Mouse (Mus musculus) duodenum, adult 2 months (tissue): ENCODE measurements around the gene Gm6592. TPM values are rescaled to one million over a fixed set of nuclear protein-coding genes. Genes with fewer than 3 reads are reported as not detected.

Experiments used
- polyA plus RNA-seq: library from polyadenylated mRNA; depleted of rRNA; stranded (reverse); fragments of >200 nt; gene quantifications from 2 replicates; pipeline ENCODE4 v1.2.3, GENCODE M21; 2012; ENCODE audit warnings: low replicate concordance; rRNA removed

The Gm6592 gene
- polyA plus RNA-seq = not detected in 2 replicates

DNA sequence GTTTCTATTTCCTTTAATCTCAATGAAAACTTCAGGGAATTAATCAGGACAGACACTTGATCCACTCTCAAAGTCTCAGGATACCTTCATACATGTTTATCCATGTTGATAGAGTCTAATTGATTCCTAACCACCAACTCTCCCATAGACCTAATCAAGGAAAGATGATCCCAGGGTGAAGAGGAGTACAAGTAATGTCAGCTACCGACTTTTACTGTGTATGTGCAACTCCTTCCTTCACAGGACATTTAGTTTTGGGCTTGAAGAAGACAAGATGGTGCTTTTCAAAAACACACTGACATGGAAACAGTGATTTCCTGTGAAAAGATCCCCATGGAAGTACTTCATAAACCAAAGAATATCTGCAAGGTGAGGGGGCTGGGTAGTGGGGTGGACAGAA, at the start of gene Gm6592:
Gene Gm6592, plus strand, starts transcription at position 301 of the 400 bp plus-strand sequence.

GRCm38 (mm10) chrX:8803391-8803790, 40.4 kb upstream of the Gm6592 start, which contains the start of gene Ssxb5:
Gene Ssxb5, plus strand, starts transcription at chrX:8803691.

DNA sequence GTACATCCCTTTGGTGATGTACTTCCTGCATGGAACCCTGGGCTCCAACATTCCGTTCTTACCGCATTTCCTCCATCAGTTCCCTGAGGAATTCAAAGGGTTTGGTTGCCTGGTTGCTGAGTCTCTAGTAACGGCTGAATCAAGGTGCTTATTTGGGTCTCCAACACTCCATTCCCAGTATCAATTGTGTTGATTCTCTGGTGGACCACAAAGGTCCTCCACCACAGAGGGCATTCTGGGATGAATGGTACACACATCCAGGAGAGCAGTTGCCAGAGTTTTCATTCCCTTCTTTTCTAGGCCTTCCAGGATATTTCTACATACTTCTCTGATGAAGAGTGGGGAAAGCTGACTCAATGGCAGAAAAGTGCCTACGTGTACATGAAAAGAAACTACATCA, 30.2 kb downstream of the Gm6592 start, which contains the start of gene Gm5751:
Gene Gm5751, plus strand, starts transcription at position 301 of the 400 bp plus-strand sequence.

DNA sequence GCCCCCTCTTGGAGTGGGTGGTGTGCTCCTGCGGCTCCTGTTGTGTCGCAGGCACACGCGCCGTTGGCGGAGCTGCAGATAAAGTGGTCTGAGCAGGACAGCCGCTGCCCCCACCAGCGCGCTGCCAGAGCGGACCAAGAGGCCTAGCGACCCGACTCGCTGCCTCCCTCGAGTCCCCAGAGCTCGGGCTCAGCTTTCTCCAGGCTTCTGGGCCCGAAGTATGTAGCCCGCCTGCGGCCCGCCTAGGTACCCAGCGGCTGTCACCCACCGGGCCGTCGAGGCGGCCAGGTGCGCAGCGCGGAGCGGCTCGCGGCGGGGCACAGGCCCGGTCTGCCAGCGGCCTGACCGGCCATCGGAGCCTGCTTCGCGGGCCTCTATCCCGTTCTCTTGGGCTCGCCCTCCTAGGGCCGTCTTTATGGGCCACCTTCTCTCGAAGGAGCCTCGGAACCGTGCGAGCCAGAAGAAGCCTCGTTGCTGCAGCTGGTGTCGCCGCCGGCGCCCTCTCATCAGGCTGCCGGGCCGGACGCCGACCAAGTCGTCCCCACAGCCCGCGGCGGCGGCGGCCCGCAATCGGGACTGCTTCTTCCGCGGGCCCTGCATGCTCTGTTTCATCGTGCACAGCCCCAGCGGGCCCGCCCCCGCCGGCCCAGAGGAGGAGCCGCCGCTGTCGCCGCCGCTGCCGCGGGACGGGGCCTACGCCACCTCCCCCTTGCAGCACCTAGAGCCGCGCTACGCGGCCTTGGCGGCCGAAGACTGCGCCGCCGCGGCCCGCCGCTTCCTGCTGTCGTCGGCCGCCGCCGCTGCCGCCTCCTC, 48.8 kb downstream of the Gm6592 start, which contains the start of gene B630019K06Rik:
Gene B630019K06Rik, plus strand, starts transcription at position 40 of the 813 bp plus-strand sequence.

Other genes starting within 250 kb of the Gm6592 start
- gene Ssxb8, start 153.2 kb upstream of the Gm6592 start, polyA plus RNA-seq = not detected in 2 replicates
- not detected in 2 replicates for gene Ssx9, start 95.6 kb upstream of the Gm6592 start, polyA plus RNA-seq
- not detected in 2 replicates for gene Ssxb5, start 40.3 kb upstream of the Gm6592 start, polyA plus RNA-seq
- gene Gm5751, start 30.3 kb downstream of the Gm6592 start, polyA plus RNA-seq = not detected in 2 replicates
- 1.5 and 1.9 TPM in 2 replicates for gene B630019K06Rik, start 48.4 kb downstream of the Gm6592 start, polyA plus RNA-seq
- not detected in 2 replicates for gene Fthl17b, start 119.0 kb downstream of the Gm6592 start, polyA plus RNA-seq
- not detected in 2 replicates for gene Fthl17c, start 132.6 kb downstream of the Gm6592 start, polyA plus RNA-seq
- gene Fthl17d, start 142.8 kb downstream of the Gm6592 start, polyA plus RNA-seq = not detected in 2 replicates
- not detected in 2 replicates for gene Fthl17e, start 189.5 kb downstream of the Gm6592 start, polyA plus RNA-seq
- not detected in 2 replicates for gene Fthl17f, start 219.0 kb downstream of the Gm6592 start, polyA plus RNA-seq